Mouse (Mus musculus) megakaryocyte, embryonic 14.5 days (primary cell): ENCODE results near the gene a. TPM values are rescaled to one million over a fixed set of nuclear protein-coding genes. Genes with fewer than 3 reads are reported as not detected.

ENCODE experiments used
- H3K27me3 ChIP-seq: replicated peaks from 2 replicates; pipeline ENCODE3; 2012; ENCODE audit warnings: inconsistent platforms
- H3K36me3 ChIP-seq: replicated peaks from 2 replicates; pipeline ENCODE3; 2012; ENCODE audit warnings: low read length, inconsistent platforms, mixed read lengths
- H3K4me1 ChIP-seq: 2 replicates; pipeline ENCODE4 v1.6.1; 2012; ENCODE audit warnings: inconsistent platforms
- H3K4me3 ChIP-seq: replicated peaks from 2 replicates; pipeline ENCODE3; 2012; ENCODE audit warnings: moderate library complexity, mild to moderate bottlenecking, inconsistent platforms
- H3K9me3 ChIP-seq: 2 replicates; pipeline ENCODE4 v1.6.1; 2012; ENCODE audit warnings: inconsistent platforms
- FLI1 ChIP-seq: IDR thresholded peaks from 2 replicates; pipeline ENCODE4 v1.6.1; 2012; ENCODE audit warnings: low read length, inconsistent platforms, mixed read lengths
- GATA1 ChIP-seq: IDR thresholded peaks from 3 replicates; pipeline ENCODE4 v1.6.1; 2012; ENCODE audit warnings: mixed read lengths, low read length, inconsistent platforms, borderline replicate concordance
- polyA plus RNA-seq: library from polyadenylated mRNA; stranded (reverse); fragments of >175 nt; gene quantifications from 2 replicates; pipeline ENCODE4 v1.2.3, GENCODE M21; 2012; ENCODE audit warnings: low replicate concordance; ENCODE audit not compliant: insufficient read depth

a gene
- polyA plus RNA-seq, 1 experiment: 1.6 TPM

- H3K4me3 ChIP-seq: no peak overlapping the region
- H3K27me3 ChIP-seq: peaks cover 40% of the 10 kb centered on the region
- peaks cover 8% of the 10 kb centered on the region; the same call in 1 of the 2 replicates for H3K9me3 ChIP-seq
- peaks cover 17% of the 10 kb centered on the region for H3K4me1 ChIP-seq
- no peaks in the 10 kb centered on the region for H3K36me3 ChIP-seq
- TF ChIP-seq FLI1 (no peak), GATA1 (no peak)
Observed at GRCm38 (mm10) chr2:154937547-154938390, 146.6 kb downstream of the a start.

GRCm38 (mm10) chr2:154941952-154942351 lies 150.8 kb downstream of the a start:
- peaks cover 18% of the 10 kb centered on the region for H3K4me1 ChIP-seq
- H3K9me3 ChIP-seq: peaks cover 8% of the 10 kb centered on the region; the same call in 1 of the 2 replicates
- no peaks in the 10 kb centered on the region for H3K36me3 ChIP-seq
- TF ChIP-seq GATA1: no peak
- no peak for TF ChIP-seq FLI1
- H3K27me3 ChIP-seq: peaks cover 32% of the 10 kb centered on the region
- peak overlapping the region; percentile 72 for H3K4me3 ChIP-seq

GRCm38 (mm10) chr2:154942546-154942945 lies 151.3 kb downstream of the a start:
- H3K27me3 ChIP-seq: peaks cover 26% of the 10 kb centered on the region
- H3K4me3 ChIP-seq: no peak overlapping the region
- peaks cover 18% of the 10 kb centered on the region for H3K4me1 ChIP-seq
- H3K36me3 ChIP-seq: no peaks in the 10 kb centered on the region
- TF ChIP-seq FLI1 (no peak), GATA1 (no peak)
- peaks cover 8% of the 10 kb centered on the region; the same call in 1 of the 2 replicates for H3K9me3 ChIP-seq

- H3K4me3 ChIP-seq: peak overlapping the region; percentile 85
- peaks cover 8% of the 10 kb centered on the region; the same call in 1 of the 2 replicates for H3K9me3 ChIP-seq
- peaks cover 18% of the 10 kb centered on the region for H3K4me1 ChIP-seq
- H3K27me3 ChIP-seq: peaks cover 26% of the 10 kb centered on the region
- H3K36me3 ChIP-seq: no peaks in the 10 kb centered on the region
- TF ChIP-seq FLI1 (no peak), GATA1 (no peak)
Observed at GRCm38 (mm10) chr2:154943101-154943500, 151.9 kb downstream of the a start.

GRCm38 (mm10) chr2:154946921-154947320 lies 155.7 kb downstream of the a start:
- Histone ChIP-seq H3K9me3 (no peaks in the 10 kb centered on the region), H3K4me1 (peaks cover 10% of the 10 kb centered on the region), H3K36me3 (no peaks in the 10 kb centered on the region), H3K27me3 (peaks cover 25% of the 10 kb centered on the region), H3K4me3 (no peak overlapping the region)
- TF ChIP-seq FLI1: no peak
- no peak for TF ChIP-seq GATA1

- Histone ChIP-seq H3K9me3 (no peaks in the 10 kb centered on the region), H3K4me1 (no peaks in the 10 kb centered on the region), H3K36me3 (no peaks in the 10 kb centered on the region), H3K27me3 (peaks cover 21% of the 10 kb centered on the region), H3K4me3 (no peak overlapping the region)
- no peak for TF ChIP-seq GATA1
- no peak for TF ChIP-seq FLI1
Observed at GRCm38 (mm10) chr2:154949352-154949751, 158.2 kb downstream of the a start.

- TF ChIP-seq GATA1 (no peak), FLI1 (no peak)
- no peaks in the 10 kb centered on the region for H3K4me1 ChIP-seq
- no peaks in the 10 kb centered on the region for H3K36me3 ChIP-seq
- H3K9me3 ChIP-seq: no peaks in the 10 kb centered on the region
- no peak overlapping the region for H3K4me3 ChIP-seq
- H3K27me3 ChIP-seq: peaks cover 24% of the 10 kb centered on the region
Observed at GRCm38 (mm10) chr2:154949877-154950276, 158.7 kb downstream of the a start.

- TF ChIP-seq FLI1 (no peak), GATA1 (no peak)
- peaks cover 28% of the 10 kb centered on the region for H3K27me3 ChIP-seq
- no peaks in the 10 kb centered on the region for H3K36me3 ChIP-seq
- no peaks in the 10 kb centered on the region for H3K4me1 ChIP-seq
- H3K9me3 ChIP-seq: no peaks in the 10 kb centered on the region
- no peak overlapping the region for H3K4me3 ChIP-seq
Observed at GRCm38 (mm10) chr2:154950601-154951000, 159.4 kb downstream of the a start.

GRCm38 (mm10) chr2:154959486-154959885 lies 168.3 kb downstream of the a start:
- H3K4me1 ChIP-seq: peaks cover 15% of the 10 kb centered on the region; the same call in 1 of the 2 replicates
- H3K36me3 ChIP-seq: no peaks in the 10 kb centered on the region
- TF ChIP-seq FLI1 (no peak), GATA1 (no peak)
- no peak overlapping the region for H3K4me3 ChIP-seq
- H3K9me3 ChIP-seq: no peaks in the 10 kb centered on the region
- peaks cover 27% of the 10 kb centered on the region for H3K27me3 ChIP-seq

GRCm38 (mm10) chr2:154959909-154960308 lies 168.7 kb downstream of the a start:
- TF ChIP-seq FLI1: no peak
- no peak for TF ChIP-seq GATA1
- H3K9me3 ChIP-seq: no peaks in the 10 kb centered on the region
- no peaks in the 10 kb centered on the region for H3K36me3 ChIP-seq
- H3K4me3 ChIP-seq: no peak overlapping the region
- H3K27me3 ChIP-seq: peaks cover 26% of the 10 kb centered on the region
- H3K4me1 ChIP-seq: peaks cover 15% of the 10 kb centered on the region; the same call in 1 of the 2 replicates
